Mouse (Mus musculus): Measurements from ENCODE around the gene Kcnk6. TPM values are rescaled to one million over a fixed set of nuclear protein-coding genes. Genes with fewer than 3 reads are reported as not detected.
"Not testable (repeated sequence)": the region's sequence is repeated elsewhere in the genome, so short reads cannot be mapped to it uniquely, and the experiment has no call there.

Gene Kcnk6
- polyA plus RNA-seq, 1 experiment from 2014 or later = 1.2 TPM

DNA sequence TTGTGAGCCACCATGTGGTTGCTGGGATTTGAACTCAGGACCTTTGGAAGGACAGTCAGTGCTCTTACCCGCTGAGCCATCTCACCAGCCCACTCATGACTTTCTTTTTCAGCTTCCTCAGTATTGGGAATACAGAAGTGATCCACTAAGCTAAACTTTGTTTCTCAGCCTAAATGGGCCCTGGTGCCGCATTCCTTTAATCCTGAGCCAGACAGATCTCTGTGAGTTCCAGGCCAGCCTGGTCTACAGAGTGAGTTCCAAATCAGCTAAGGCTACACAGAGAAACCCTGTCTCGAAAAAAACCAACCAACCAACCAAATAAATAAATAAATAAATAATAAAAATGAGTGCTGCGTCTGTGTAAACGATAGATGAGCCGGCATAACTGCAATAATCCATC is 5.3 kb upstream of the Kcnk6 start:
- not testable (repeated sequence) for DNase-seq (ENCODE audit: low spot score); H3K9me3 ChIP-seq (ENCODE audit: control insufficient read depth, low read length); H3K27me3 ChIP-seq (ENCODE audit: control insufficient read depth, insufficient read depth, low read length); H3K4me1 ChIP-seq (ENCODE audit: control insufficient read depth, insufficient read depth, low read length); H3K36me3 ChIP-seq (ENCODE audit: control insufficient read depth, insufficient read depth, low read length)
- peak overlapping the region; percentile 47 for H3K4me2 ChIP-seq (ENCODE audit: low read depth)
- ATAC-seq (ENCODE audit: insufficient read depth, low FRiP score, low TSS enrichment) = 0 out of 2 replicates have a peak, but pooled peaks have one; percentile 37
- peak overlapping the region; percentile 70 for H3K27ac ChIP-seq (ENCODE audit: low read depth, low read length)
- WGBS = 30% methylated on average over 6 of the region's 6 CpGs
- H3K9ac ChIP-seq (ENCODE audit: low read length) = peak overlapping the region; percentile 39
- peak overlapping the region; percentile 67 for H3K4me3 ChIP-seq (ENCODE audit: low read depth, low read length)

DNA sequence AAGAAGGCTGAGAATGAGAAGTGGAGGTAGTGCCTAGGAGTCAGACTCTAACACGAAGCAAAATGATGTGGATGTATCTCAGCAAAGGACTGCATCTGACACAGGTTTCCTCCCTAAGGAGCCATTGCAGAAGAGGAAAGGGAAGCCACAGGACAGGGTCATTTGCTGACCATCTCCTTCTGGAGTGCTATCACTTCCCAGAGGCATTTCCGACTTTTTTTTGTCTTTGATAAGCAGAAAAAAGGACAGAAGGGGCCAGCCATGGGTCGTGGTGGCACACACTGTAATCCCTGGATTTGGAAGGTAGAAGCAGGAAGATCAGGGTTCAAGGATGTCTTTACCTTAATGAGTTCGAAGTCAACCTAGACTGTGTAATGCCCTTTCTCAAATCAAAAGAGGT is 4.3 kb upstream of the Kcnk6 start:
- Histone ChIP-seq H3K27ac (ENCODE audit: low read depth, low read length) (no peak overlapping the region), H3K4me2 (ENCODE audit: low read depth) (no peak overlapping the region), H3K4me1 (ENCODE audit: control insufficient read depth, insufficient read depth, low read length) (no peaks in the 10 kb centered on the region), H3K9me3 (ENCODE audit: control insufficient read depth, low read length) (no peaks in the 10 kb centered on the region), H3K36me3 (ENCODE audit: control insufficient read depth, insufficient read depth, low read length) (no peaks in the 10 kb centered on the region), H3K4me3 (ENCODE audit: low read depth, low read length) (no peak overlapping the region), H3K27me3 (ENCODE audit: control insufficient read depth, insufficient read depth, low read length) (peaks cover 17% of the 10 kb centered on the region), H3K9ac (ENCODE audit: low read length) (no peak overlapping the region)
- ATAC-seq (ENCODE audit: insufficient read depth, low FRiP score, low TSS enrichment) (no peak), DNase-seq (ENCODE audit: low spot score) (no peak)
- WGBS = 81% methylated on average over 4 of the region's 4 CpGs

DNA sequence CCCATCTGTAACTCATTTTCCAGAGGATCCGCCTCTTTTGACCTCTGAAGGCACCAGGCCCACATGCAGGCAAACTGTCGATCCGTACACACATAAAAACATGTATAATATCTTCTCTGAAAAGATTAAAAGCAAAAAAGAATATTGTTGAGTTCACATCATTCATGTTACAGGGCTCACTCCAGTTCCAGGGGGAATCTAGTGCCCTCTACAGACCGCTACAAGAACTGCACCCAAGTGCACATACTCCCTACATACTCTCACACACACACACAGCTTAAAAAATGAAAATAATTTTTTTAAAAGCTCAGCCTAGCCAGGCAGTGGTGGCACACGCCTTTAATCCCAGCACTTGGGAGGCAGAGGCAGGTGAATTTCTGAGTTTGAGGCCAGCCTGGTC is 2.3 kb upstream of the Kcnk6 start:
- Histone ChIP-seq H3K4me1 (ENCODE audit: control insufficient read depth, insufficient read depth, low read length) (no peaks in the 10 kb centered on the region), H3K9ac (ENCODE audit: low read length) (no peak overlapping the region), H3K4me2 (ENCODE audit: low read depth) (no peak overlapping the region), H3K4me3 (ENCODE audit: low read depth, low read length) (no peak overlapping the region), H3K27ac (ENCODE audit: low read depth, low read length) (no peak overlapping the region), H3K36me3 (ENCODE audit: control insufficient read depth, insufficient read depth, low read length) (no peaks in the 10 kb centered on the region), H3K27me3 (ENCODE audit: control insufficient read depth, insufficient read depth, low read length) (peaks cover 22% of the 10 kb centered on the region), H3K9me3 (ENCODE audit: control insufficient read depth, low read length) (no peaks in the 10 kb centered on the region)
- 71% methylated on average over 5 of the region's 5 CpGs for WGBS
- DNase-seq (ENCODE audit: low spot score) = no peak
- ATAC-seq (ENCODE audit: insufficient read depth, low FRiP score, low TSS enrichment) = no peak

DNA sequence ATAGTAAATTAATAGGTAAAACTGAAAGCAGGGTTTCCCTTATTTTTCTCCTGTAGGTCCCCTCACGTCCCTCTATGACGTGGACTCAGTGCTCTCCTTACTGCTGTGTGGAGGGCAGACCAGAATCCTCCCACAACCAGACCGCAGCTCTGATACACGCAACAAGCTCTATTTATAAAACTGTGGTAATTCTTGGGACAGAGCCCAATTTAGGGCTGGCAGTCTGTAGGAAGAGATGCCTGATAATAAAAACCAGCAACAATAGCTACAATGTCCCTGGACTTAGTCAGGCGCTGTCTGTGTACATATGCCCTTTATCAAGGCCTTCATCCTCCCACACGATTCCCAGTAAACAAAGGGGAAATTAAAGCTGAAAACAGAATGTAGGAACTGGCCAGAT is 1.4 kb upstream of the Kcnk6 start:
- WGBS = 84% methylated on average over 6 of the region's 6 CpGs

DNA sequence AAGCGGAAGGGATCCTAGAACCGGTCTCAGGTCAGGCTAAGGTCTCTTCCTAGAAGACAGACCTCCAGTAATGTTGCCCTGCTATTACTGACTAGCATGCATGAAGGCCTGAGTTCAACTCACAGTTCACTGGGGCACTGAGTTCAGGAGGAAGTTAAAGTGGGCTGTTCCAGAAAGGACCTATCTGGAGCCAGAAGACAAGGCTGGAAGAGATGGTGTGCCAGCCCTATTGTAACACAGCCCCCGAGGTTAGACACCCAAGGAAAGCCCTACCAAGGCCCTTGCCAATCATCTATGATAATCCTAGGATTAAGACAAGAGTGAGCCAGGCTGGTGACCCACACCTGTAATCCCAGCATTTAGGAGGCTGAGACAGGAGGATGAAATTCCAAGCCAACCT is 798 bp downstream of the Kcnk6 start:
- H3K4me2 ChIP-seq (ENCODE audit: low read depth) = peak overlapping the region; percentile 77

More for the DNA sequence above, 1.4 kb upstream of the Kcnk6 start:
- no peak for ATAC-seq (ENCODE audit: insufficient read depth, low FRiP score, low TSS enrichment)
- DNase-seq (ENCODE audit: low spot score) = no peak
- H3K27ac ChIP-seq (ENCODE audit: low read depth, low read length) = no peak overlapping the region
- H3K4me2 ChIP-seq (ENCODE audit: low read depth) = no peak overlapping the region
- H3K36me3 ChIP-seq (ENCODE audit: control insufficient read depth, insufficient read depth, low read length) = no peaks in the 10 kb centered on the region
- peaks cover 22% of the 10 kb centered on the region for H3K27me3 ChIP-seq (ENCODE audit: control insufficient read depth, insufficient read depth, low read length)
- H3K4me1 ChIP-seq (ENCODE audit: control insufficient read depth, insufficient read depth, low read length) = no peaks in the 10 kb centered on the region
- H3K9ac ChIP-seq (ENCODE audit: low read length) = no peak overlapping the region
- no peak overlapping the region for H3K4me3 ChIP-seq (ENCODE audit: low read depth, low read length)
- H3K9me3 ChIP-seq (ENCODE audit: control insufficient read depth, low read length) = no peaks in the 10 kb centered on the region

DNA sequence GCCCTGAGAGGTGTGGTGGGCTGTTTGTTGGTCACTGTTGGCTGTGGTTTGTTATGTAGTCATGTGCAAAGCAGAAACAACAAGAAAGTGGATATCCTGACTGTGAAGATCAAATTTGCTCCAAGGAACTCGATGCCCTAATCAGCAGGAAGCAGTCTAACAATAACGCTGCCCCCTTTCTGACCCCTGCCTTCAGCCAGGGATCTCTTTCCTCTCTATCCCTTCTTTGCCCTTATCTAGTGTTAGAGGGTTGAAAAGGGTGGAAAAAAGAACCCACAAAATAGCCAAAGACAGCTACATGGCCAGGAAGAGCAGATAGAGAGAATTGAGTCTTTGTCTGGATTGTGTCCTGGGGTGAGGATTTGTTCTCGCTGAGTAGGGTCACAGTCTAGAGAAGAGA is 1.8 kb downstream of the Kcnk6 start:
- Histone ChIP-seq H3K27me3 (ENCODE audit: control insufficient read depth, insufficient read depth, low read length) (peaks cover 22% of the 10 kb centered on the region), H3K4me2 (ENCODE audit: low read depth) (no peak overlapping the region)
- ATAC-seq (ENCODE audit: insufficient read depth, low FRiP score, low TSS enrichment) = no peak

More for the DNA sequence above, 798 bp downstream of the Kcnk6 start:
- 50% methylated on average over 3 of the region's 3 CpGs for WGBS
- ATAC-seq (ENCODE audit: insufficient read depth, low FRiP score, low TSS enrichment) = no peak
- no peak for DNase-seq (ENCODE audit: low spot score)
- Histone ChIP-seq H3K9ac (ENCODE audit: low read length) (no peak overlapping the region), H3K27me3 (ENCODE audit: control insufficient read depth, insufficient read depth, low read length) (peaks cover 22% of the 10 kb centered on the region), H3K4me1 (ENCODE audit: control insufficient read depth, insufficient read depth, low read length) (no peaks in the 10 kb centered on the region), H3K4me3 (ENCODE audit: low read depth, low read length) (no peak overlapping the region), H3K36me3 (ENCODE audit: control insufficient read depth, insufficient read depth, low read length) (no peaks in the 10 kb centered on the region), H3K9me3 (ENCODE audit: control insufficient read depth, low read length) (no peaks in the 10 kb centered on the region), H3K27ac (ENCODE audit: low read depth, low read length) (no peak overlapping the region)

DNA sequence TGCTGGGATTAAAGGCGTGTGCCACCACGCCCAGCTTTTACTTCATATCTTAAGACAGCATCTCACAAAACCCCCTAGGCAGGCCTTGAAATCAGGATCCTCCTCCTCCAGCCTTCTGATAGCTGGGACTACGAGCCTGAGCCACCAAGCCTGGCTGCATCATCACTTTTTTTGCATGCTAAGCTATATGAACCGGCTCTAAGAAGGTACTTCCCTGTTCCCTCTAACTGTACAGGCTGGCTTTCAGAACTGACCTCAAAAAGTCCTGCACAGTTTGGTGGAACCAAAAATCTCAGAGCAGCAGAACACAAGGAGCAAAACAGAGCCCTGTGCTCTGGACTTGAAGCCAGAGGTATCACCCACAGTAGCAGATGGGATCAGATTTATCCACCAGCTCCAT is 4.1 kb downstream of the Kcnk6 start:
- Histone ChIP-seq H3K4me2 (ENCODE audit: low read depth) (no peak overlapping the region), H3K27me3 (ENCODE audit: control insufficient read depth, insufficient read depth, low read length) (peaks cover 22% of the 10 kb centered on the region), H3K4me1 (ENCODE audit: control insufficient read depth, insufficient read depth, low read length) (peaks cover 5% of the 10 kb centered on the region), H3K36me3 (ENCODE audit: control insufficient read depth, insufficient read depth, low read length) (no peaks in the 10 kb centered on the region), H3K27ac (ENCODE audit: low read depth, low read length) (no peak overlapping the region), H3K9me3 (ENCODE audit: control insufficient read depth, low read length) (no peaks in the 10 kb centered on the region), H3K9ac (ENCODE audit: low read length) (no peak overlapping the region), H3K4me3 (ENCODE audit: low read depth, low read length) (no peak overlapping the region)
- ATAC-seq (ENCODE audit: insufficient read depth, low FRiP score, low TSS enrichment) (no peak), DNase-seq (ENCODE audit: low spot score) (no peak)
- 78% methylated on average over 4 of the region's 4 CpGs for WGBS

More for the DNA sequence above, 1.8 kb downstream of the Kcnk6 start:
- Histone ChIP-seq H3K9me3 (ENCODE audit: control insufficient read depth, low read length) (no peaks in the 10 kb centered on the region), H3K27ac (ENCODE audit: low read depth, low read length) (no peak overlapping the region), H3K4me1 (ENCODE audit: control insufficient read depth, insufficient read depth, low read length) (no peaks in the 10 kb centered on the region), H3K9ac (ENCODE audit: low read length) (no peak overlapping the region), H3K36me3 (ENCODE audit: control insufficient read depth, insufficient read depth, low read length) (no peaks in the 10 kb centered on the region), H3K4me3 (ENCODE audit: low read depth, low read length) (no peak overlapping the region)
- WGBS = 40% methylated on average over 3 of the region's 3 CpGs
- no peak for DNase-seq (ENCODE audit: low spot score)

DNA sequence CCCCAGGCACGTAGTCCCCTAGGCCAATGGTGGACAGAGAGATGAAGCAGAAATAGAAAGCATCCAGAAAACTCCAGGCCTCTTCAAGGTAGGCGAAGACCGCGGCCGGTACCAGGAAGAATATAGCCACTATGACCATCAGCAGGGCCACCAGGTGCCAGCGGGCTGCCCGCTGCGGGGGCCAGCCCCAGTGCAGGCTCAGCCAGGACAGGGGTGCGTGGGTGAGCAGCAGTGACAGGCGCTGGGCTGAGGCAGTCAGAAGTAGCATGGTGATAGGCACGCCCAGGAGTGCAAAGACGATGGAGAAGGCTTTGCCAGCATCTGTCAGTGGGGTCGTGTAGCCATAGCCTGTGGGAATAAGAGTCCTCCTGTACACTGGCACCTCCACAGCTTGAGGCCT is 6.8 kb downstream of the Kcnk6 start:
- 74% methylated on average over 13 of the region's 13 CpGs for WGBS
- ATAC-seq (ENCODE audit: insufficient read depth, low FRiP score, low TSS enrichment) (no peak), DNase-seq (ENCODE audit: low spot score) (no peak)
- no peaks in the 10 kb centered on the region for H3K9me3 ChIP-seq (ENCODE audit: control insufficient read depth, low read length)
- H3K9ac ChIP-seq (ENCODE audit: low read length) = no peak overlapping the region; the same call in 1 of the 2 replicates
- H3K27me3 ChIP-seq (ENCODE audit: control insufficient read depth, insufficient read depth, low read length) = no peaks in the 10 kb centered on the region
- no peak overlapping the region for H3K27ac ChIP-seq (ENCODE audit: low read depth, low read length)
- no peaks in the 10 kb centered on the region for H3K36me3 ChIP-seq (ENCODE audit: control insufficient read depth, insufficient read depth, low read length)
- H3K4me2 ChIP-seq (ENCODE audit: low read depth) = no peak overlapping the region
- H3K4me1 ChIP-seq (ENCODE audit: control insufficient read depth, insufficient read depth, low read length) = peaks cover 5% of the 10 kb centered on the region
- no peak overlapping the region for H3K4me3 ChIP-seq (ENCODE audit: low read depth, low read length)

DNA sequence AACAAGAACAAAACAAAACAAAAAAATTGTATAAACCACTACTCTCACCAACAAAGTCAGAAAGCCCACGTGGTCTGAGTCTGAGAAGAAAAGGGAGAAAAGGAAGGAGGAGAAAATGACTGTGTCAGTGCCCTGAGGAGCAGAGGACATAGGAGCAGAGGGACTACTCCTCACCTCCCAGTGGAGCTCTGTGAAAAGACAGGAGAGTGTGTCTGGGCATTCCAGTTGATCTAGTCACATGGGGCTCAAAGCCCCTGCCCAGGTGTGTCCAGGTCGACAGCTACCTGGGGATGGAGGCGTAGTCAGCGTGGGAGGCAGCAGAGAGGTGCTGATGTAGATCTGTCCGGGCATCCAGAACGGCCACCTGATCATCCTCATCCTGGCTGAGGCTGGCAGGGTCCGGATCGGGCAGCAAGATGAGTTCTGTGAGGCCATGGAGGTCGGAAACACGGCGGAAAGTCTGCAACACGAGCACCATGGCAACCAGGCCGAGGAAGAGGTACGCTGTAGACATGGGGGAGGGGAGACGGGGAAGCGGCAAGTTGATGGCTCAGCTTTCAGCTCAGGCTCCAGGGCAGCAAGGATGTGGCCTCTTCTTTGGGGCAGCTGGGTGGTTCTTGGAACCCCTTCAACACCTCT is 7.4 kb downstream of the Kcnk6 start:
- DNase-seq (ENCODE audit: low spot score) (peak; percentile 41), ATAC-seq (ENCODE audit: insufficient read depth, low FRiP score, low TSS enrichment) (no peak)
- H3K36me3 ChIP-seq (ENCODE audit: control insufficient read depth, insufficient read depth, low read length) = no peaks in the 10 kb centered on the region
- 12% methylated on average over 16 of the region's 16 CpGs for WGBS
- H3K9ac ChIP-seq (ENCODE audit: low read length) = peak overlapping the region; percentile 35; the same call in 1 of the 2 replicates
- no peaks in the 10 kb centered on the region for H3K9me3 ChIP-seq (ENCODE audit: control insufficient read depth, low read length)
- H3K4me3 ChIP-seq (ENCODE audit: low read depth, low read length) = no peak overlapping the region
- no peak overlapping the region for H3K27ac ChIP-seq (ENCODE audit: low read depth, low read length)
- H3K27me3 ChIP-seq (ENCODE audit: control insufficient read depth, insufficient read depth, low read length) = no peaks in the 10 kb centered on the region
- peak overlapping the region; percentile 20; the same call in 1 of the 2 replicates for H3K4me2 ChIP-seq (ENCODE audit: low read depth)
- peaks cover 5% of the 10 kb centered on the region for H3K4me1 ChIP-seq (ENCODE audit: control insufficient read depth, insufficient read depth, low read length)

All from neural tube, embryonic 11.5 days (tissue).